Mouse (Mus musculus) thymus, adult 2 months (tissue): Measurements from ENCODE around the gene Creb3l2. TPM values are rescaled to one million over a fixed set of nuclear protein-coding genes. Genes with fewer than 3 reads are reported as not detected.
"Not testable (repeated sequence)": the region's sequence is repeated elsewhere in the genome, so short reads cannot be mapped to it uniquely, and the experiment has no call there.

Experiments used
- DNase-seq: peaks from one replicate; pipeline ENCODE4 v3.0.0; 2021
- H3K27ac ChIP-seq: fragments of 200-500 bp; 2 replicates; pipeline ENCODE4 v1.5.1; 2012; ENCODE audit warnings: low read length, control low read depth; ENCODE audit not compliant: control insufficient read depth, insufficient read depth
- H3K27me3 ChIP-seq: fragments of 200-500 bp; 2 replicates; pipeline ENCODE4 v1.6.1; 2012; ENCODE audit warnings: mild to moderate bottlenecking, low read length, moderate library complexity, mixed read lengths; ENCODE audit not compliant: control insufficient read depth, insufficient read depth
- H3K36me3 ChIP-seq: fragments of 200-500 bp; 2 replicates; pipeline ENCODE4 v1.6.1; 2012; ENCODE audit warnings: mild to moderate bottlenecking, low read length, moderate library complexity; ENCODE audit not compliant: control insufficient read depth, insufficient read depth
- H3K4me1 ChIP-seq: fragments of 200-500 bp; replicated peaks from 2 replicates; pipeline ENCODE4 v1.6.1; 2012; ENCODE audit warnings: low read length; ENCODE audit not compliant: control insufficient read depth, insufficient read depth
- H3K4me3 ChIP-seq: fragments of 200-500 bp; 2 replicates; pipeline ENCODE4 v1.5.1; 2012; ENCODE audit warnings: mild to moderate bottlenecking, low read length, control low read depth, moderate library complexity; ENCODE audit not compliant: control insufficient read depth, insufficient read depth
- CTCF ChIP-seq: fragments of 200-500 bp; IDR thresholded peaks from 2 replicates; pipeline ENCODE4 v1.5.1; 2012; ENCODE audit warnings: mild to moderate bottlenecking, control low read depth, low read length, moderate library complexity, borderline replicate concordance; ENCODE audit not compliant: control insufficient read depth, poor library complexity, insufficient read depth; ENCODE audit errors: extremely low read depth
- POLR2A ChIP-seq: fragments of 200-500 bp; IDR thresholded peaks from 2 replicates; pipeline ENCODE4 v1.6.1; 2012; ENCODE audit warnings: mild to moderate bottlenecking, low read length, control low read depth, moderate library complexity; ENCODE audit not compliant: control insufficient read depth, poor library complexity, insufficient read depth; ENCODE audit errors: extremely low read depth
- WGBS: fragments of 180-500 bp; shearing (Covaris S2); methylation state at CpG from one replicate; pipeline ENCODE4 v1.1.7; 2018; 5-methylcytosine and 5-hydroxymethylcytosine counted together
- polyA plus RNA-seq: library from polyadenylated mRNA; depleted of rRNA; stranded (reverse); fragments of >200 nt; gene quantifications from 2 replicates; pipeline ENCODE4 v1.2.3, GENCODE M21; 2012

The Creb3l2 gene
- polyA plus RNA-seq, 1 experiment, result 9.9 TPM

DNA sequence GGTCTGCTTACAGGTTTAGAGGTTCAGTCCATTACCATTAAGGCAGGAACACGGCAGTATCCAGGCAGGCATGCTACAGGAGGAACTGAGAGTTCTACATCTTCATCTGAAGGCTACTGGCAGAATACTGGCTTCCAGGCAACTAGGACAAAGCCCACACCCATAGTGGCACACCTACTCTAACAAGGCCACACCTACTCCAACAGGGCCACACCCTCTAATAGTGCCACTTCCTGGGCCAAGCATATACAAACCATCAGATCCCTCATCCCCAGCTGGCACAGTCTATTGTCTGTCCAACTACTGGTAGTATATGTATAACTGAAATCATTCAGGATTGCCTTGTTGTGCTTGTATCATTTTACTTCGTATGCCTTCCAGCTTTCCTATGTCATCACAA lies 36.5 kb upstream of the Creb3l2 start:
- Histone ChIP-seq H3K4me1 (no peaks in the 10 kb centered on the region), H3K27me3 (no peaks in the 10 kb centered on the region), H3K4me3 (no peak overlapping the region), H3K36me3 (no peaks in the 10 kb centered on the region), H3K27ac (no peak overlapping the region)
- DNase-seq, result no peak
- TF ChIP-seq CTCF, result no peak
- WGBS, result 95% methylated on average over 2 of the region's 2 CpGs

DNA sequence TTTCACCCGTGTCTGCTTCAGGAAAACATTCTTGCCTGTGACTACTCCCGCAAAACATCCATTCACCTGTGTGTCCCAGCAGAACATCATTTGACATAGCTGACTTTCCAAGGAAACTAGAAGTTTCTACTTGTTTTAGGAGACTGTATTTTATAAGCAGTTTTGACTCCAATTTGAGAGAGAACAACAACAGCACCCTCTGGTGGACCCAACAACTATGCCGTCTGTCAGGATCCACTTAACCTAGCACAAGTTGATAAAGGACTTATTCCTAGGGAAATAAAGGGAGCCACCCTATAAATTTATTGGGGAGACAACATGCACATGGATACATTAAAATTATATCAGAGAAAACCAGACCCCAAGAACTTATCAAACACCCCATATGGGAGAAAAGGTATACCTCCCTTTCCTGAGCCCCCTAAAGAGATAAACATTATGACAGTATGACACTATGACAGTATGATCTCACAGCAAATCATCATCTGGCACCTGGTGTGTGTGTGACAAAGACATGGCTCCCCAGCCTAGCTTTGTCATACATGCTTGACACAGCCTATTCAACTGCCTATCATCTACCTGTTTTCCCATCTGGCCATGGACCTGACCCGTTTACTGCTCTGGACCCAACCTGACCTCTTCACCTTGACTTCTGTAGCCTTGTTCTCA lies 31.9 kb upstream of the Creb3l2 start:
- Histone ChIP-seq H3K4me1 (no peaks in the 10 kb centered on the region), H3K36me3 (no peaks in the 10 kb centered on the region), H3K27ac (no peak overlapping the region), H3K4me3 (no peak overlapping the region), H3K27me3 (0 out of 2 replicates have a peak, but pooled peaks cover 3% of the 10 kb centered on the region)
- TF ChIP-seq CTCF, result no peak
- TF ChIP-seq POLR2A, result no peak
- DNase-seq, result peak; percentile 35
- 93% methylated on average over 4 of the region's 4 CpGs for WGBS

DNA sequence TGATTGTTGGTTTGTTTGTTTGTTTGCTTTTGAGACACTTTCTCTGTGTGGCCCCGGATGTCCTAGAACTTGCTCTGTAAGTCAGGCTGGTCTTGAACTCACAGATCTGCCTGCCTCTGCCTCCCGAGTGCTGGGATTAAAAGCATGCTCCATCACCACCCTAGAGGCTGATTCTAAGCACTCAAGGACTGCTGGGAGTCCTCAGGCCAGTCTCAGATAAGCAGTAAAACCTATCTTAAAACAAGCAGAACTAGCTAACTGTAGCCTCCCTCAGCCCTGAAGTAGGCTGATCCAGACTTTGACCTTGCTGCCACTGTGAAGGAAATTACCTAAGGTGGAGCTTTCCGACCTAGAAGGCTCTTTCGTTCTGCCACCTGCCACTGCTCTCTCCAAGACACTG lies 28.3 kb upstream of the Creb3l2 start:
- Histone ChIP-seq H3K4me3 (no peak overlapping the region), H3K4me1 (peaks cover 2% of the 10 kb centered on the region; the same call in 1 of the 2 replicates), H3K27me3 (0 out of 2 replicates have a peak, but pooled peaks cover 3% of the 10 kb centered on the region), H3K36me3 (no peaks in the 10 kb centered on the region), H3K27ac (no peak overlapping the region)
- WGBS, result 87% methylated on average over 4 of the region's 4 CpGs
- no peak for DNase-seq
- no peak for TF ChIP-seq POLR2A
- no peak for TF ChIP-seq CTCF

DNA sequence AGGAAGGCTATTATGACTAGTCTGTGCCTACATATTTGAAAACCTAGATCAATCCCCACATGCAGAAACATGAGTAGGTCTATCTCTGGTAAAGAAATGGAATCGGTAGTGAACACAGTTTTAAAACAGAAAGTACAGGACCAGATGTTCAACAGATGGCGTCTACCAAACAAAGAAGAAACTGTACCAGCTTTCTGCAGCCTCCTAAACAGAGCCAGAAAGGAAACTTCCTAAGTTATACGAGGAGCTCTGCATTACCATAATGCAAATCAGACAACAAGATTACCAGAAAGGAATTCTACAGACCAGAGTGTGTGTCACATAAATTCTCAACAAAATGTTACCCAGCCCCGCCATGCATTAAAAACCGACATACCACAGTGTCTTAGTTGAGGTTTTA lies 23.9 kb upstream of the Creb3l2 start:
- TF ChIP-seq POLR2A, result no peak
- no peak for TF ChIP-seq CTCF
- Histone ChIP-seq H3K36me3 (no peaks in the 10 kb centered on the region), H3K27me3 (no peaks in the 10 kb centered on the region), H3K4me3 (no peak overlapping the region), H3K4me1 (peaks cover 10% of the 10 kb centered on the region; the same call in 1 of the 2 replicates), H3K27ac (no peak overlapping the region)
- WGBS, result 77% methylated on average over 5 of the region's 5 CpGs
- no peak for DNase-seq

DNA sequence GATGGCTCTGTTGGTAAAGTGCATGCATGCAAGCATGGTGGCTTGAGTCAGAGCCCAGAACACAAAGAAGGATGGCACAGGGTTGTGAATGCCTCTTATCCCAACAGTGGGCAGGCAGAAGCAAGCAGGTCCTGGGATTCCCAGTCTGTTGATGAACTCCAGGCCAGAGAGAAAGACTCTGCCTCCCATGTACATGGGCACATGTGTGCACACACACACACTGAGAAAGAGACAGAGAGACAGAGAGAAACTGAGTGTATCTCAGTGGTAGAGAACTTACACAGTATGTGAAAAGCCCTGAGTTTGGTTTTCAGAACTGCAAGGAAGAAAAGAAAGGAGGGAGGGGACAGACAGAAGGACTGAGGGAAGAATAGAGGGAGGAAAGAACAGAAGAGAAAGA lies 23.4 kb upstream of the Creb3l2 start:
- no peak for DNase-seq
- H3K4me3 ChIP-seq, result no peak overlapping the region
- no peaks in the 10 kb centered on the region for H3K36me3 ChIP-seq
- peak overlapping the region; percentile 28; the same call in 1 of the 2 replicates for H3K27ac ChIP-seq
- H3K27me3 ChIP-seq, result no peaks in the 10 kb centered on the region
- TF ChIP-seq CTCF (no peak), POLR2A (no peak)
- H3K4me1 ChIP-seq, result peaks cover 10% of the 10 kb centered on the region; the same call in 1 of the 2 replicates

DNA sequence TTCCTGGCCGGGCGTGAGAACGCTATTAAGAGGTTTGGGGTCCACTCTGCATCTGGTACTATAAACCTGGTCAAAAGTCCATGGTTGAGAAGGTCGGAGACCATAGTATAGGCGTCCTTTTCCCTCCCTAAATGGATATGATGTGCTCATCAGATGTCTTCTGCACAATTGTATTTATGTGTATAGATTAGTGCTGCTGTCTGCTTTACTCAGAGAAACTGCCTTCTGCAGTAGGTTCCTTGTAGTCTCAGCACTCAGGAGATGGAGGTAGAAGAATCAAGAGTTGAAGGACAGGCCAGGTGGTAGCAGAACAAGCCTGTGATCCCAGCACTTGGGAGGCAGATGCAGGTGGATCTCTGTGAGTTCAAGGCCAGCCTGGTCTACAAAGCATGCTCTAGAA lies 22.6 kb upstream of the Creb3l2 start:
- Histone ChIP-seq H3K4me3 (peak overlapping the region; percentile 45), H3K27ac (peak overlapping the region; percentile 84), H3K4me1 (peaks cover 10% of the 10 kb centered on the region; the same call in 1 of the 2 replicates), H3K36me3 (no peaks in the 10 kb centered on the region), H3K27me3 (no peaks in the 10 kb centered on the region)
- TF ChIP-seq CTCF, result no peak
- no peak for TF ChIP-seq POLR2A
- DNase-seq, result no peak
- 2% methylated on average over 5 of the region's 5 CpGs for WGBS

DNA sequence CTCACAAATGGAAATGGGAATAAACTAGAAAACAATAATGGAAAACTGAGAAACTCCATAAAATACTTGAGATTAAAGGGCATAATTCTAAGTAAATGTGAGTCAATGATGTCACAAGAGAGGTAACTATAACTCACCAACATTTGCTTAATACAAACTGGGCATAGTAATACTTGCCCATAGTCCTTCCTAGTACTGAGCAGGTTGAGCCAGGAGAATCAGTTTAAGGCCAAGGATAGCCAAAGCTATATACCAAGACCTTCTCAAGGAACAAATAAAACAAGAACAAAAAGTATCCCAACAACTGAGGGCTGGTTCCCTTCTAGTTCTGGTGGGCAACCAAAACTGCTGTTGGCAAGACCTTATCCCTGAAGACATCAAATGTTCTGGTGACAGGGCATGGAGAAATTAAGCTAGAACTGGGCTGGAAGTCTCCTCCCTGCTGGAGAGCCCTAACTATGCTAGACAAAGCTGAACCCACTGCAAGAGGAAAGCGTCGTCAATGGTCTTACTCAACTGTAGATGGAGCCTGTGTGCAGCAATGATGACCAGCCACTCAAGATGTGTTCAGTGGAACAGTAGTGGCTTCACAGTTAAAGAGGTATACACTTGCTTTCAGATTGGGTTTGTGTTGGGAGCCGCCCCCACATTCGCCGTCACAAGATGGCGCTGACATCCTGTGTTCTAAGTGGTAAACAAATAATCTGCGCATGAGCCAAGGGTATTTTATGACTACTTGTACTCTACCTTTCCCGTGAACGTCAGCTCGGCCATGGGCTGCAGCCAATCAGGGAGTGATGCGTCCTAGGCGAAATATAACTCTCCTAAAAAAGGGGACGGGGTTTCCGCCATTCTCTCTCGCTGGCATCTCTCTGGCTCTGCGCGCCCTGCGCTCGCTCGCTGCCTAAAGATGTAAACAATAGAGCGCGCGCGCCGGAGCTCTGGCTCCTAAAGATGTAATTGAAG lies 21.9 kb upstream of the Creb3l2 start:
- not testable (repeated sequence) for H3K4me1 ChIP-seq, H3K36me3 ChIP-seq, H3K27me3 ChIP-seq
- Histone ChIP-seq H3K27ac (peak overlapping the region; percentile 91), H3K4me3 (peak overlapping the region; percentile 45; the same call in 1 of the 2 replicates)
- under 1% methylated on average over 7 of the region's 25 CpGs for WGBS
- DNase-seq, result peak; percentile 48
